Mouse (Mus musculus) adrenal gland (tissue): ENCODE measurements around the gene Rpl29.

Source experiments
- intact Hi-C: fragments of 180-260 bp; cut with DNase I; formaldehyde crosslinking; loops from one replicate; pipeline ENCODE4 v1.15.1; 2025

Gene Rpl29

GRCm38 (mm10) chr9:106469776-106470175 lies 40.5 kb downstream of the Rpl29 start:
- intact Hi-C loops, result loop anchor here (5.0 kb wide), 1 partner anchor 37 kb away; no protein-coding TSS in a partner anchor

- intact Hi-C loops, result loop anchor here (5.0 kb wide), 1 partner anchor 39 kb away; no protein-coding TSS in a partner anchor
These were observed 41.9 kb downstream of the Rpl29 start for GRCm38 (mm10) chr9:106470991-106471750.

- intact Hi-C loops, result loop anchor here (5.0 kb wide), 1 partner anchor 40 kb away; no protein-coding TSS in a partner anchor
These were observed 42.6 kb downstream of the Rpl29 start for GRCm38 (mm10) chr9:106471892-106472291.

- intact Hi-C loops, result loop anchor here (5.0 kb wide), 1 partner anchor 40 kb away; no protein-coding TSS in a partner anchor
These were observed 43.1 kb downstream of the Rpl29 start for GRCm38 (mm10) chr9:106472321-106472720.

DNA sequence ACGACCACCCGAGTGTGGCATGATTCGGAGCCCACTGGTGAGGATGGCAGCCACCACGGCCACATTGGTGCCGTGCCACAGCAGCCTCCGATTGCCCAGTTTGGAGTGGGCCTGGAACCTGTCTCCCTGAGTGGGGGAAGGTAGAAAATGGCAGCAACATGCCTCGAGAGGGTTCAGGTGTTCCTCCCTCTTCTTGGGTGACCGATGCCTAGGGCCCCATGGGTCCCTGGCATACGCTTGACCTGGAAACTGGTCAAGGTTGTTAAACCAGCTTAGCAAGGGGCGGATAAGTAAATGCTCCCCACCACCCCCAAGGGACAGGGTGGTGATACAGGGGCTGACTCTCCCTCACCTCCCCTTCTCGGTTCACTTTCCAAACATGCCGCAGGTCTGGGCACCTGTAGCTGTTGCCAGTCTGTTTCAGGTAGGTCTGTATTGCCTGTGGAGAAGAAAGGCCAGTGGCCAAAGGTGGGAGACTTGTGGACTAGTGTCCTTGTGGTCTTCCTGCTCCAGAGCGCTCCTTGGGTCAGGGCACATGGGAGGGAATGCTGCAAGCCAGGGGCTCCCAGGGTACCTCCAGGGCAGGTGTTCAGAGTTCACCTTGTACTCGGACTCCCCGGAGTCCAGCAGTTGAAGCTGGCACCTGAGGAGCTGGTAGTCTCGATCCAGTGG lies 44.0 kb downstream of the Rpl29 start:
- intact Hi-C loops, result loop anchor here (5.0 kb wide), 1 partner anchor 41 kb away; no protein-coding TSS in a partner anchor

DNA sequence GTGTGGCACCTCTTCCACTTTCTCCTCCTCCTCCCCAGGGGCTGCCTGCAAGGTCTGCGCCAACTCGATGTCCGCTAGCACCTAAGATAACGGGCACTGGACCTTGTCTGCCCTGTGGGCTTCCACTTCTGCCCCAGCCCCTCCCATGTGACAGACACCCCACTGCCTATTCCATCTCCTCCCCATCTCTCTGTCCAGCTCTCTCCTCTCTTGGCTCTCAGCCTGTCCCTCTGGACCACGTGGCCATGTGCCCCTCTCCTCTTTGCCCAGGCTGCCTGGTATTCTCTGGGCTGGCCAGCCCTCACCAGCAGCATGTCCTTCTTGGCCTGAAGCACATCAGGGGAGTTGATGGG lies 44.5 kb downstream of the Rpl29 start:
- intact Hi-C loops, result loop anchor here (5.0 kb wide), 1 partner anchor 41 kb away; no protein-coding TSS in a partner anchor

DNA sequence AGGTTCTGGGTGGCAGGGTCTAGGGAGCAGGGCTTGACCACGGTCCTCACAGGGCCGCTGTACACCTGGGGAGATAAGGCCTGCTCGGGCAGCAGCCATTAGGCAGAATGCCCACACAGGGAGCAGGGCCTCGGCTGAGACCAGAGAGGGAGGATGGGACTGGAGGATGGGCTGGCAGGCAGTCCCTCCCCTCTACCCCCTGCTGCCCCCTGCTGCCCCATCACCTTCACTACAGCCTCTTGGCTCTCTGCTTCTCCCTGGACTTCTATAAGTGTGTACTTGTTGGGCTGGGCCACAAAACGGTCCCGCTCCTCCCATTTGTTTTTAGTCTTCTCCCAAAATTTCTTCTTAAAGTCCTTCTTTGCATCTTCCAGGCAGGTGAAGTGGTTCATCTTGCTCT lies 45.2 kb downstream of the Rpl29 start:
- intact Hi-C loops, result loop anchor here (5.0 kb wide), 1 partner anchor 42 kb away; no protein-coding TSS in a partner anchor

DNA sequence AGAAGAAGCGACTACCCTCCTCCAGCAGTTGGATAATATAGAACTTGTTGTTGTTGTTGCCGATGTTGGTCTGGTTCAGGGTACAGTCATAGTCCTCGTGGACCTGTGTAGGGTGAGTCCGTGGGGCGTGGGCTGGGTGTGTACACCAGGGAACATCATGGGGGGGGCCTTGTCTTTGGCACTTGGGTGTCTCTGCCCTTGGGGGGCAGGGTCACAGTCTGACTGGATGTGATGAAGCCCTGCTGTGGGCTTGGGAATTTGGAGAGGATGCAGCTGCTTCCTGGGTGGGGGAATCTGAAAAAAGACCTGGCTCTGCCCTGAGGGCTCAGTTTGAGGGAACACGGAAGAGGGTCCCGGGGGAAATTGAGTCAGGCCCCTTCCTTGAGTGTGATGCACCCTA lies 45.8 kb downstream of the Rpl29 start:
- intact Hi-C loops, result loop anchor here (5.0 kb wide), 1 partner anchor 168 kb away; no protein-coding TSS in a partner anchor

- intact Hi-C loops, result loop anchor here (5.0 kb wide), 1 partner anchor 168 kb away; no protein-coding TSS in a partner anchor
These were observed 46.4 kb downstream of the Rpl29 start, which contains the start of gene Rrp9 for GRCm38 (mm10) chr9:106475663-106476001. Gene Rrp9 (plus strand): TSS chr9:106475963.

GRCm38 (mm10) chr9:106476002-106476923 lies 47.0 kb downstream of the Rpl29 start:
- intact Hi-C loops, result loop anchor here (5.0 kb wide), 1 partner anchor 169 kb away; no protein-coding TSS in a partner anchor

DNA sequence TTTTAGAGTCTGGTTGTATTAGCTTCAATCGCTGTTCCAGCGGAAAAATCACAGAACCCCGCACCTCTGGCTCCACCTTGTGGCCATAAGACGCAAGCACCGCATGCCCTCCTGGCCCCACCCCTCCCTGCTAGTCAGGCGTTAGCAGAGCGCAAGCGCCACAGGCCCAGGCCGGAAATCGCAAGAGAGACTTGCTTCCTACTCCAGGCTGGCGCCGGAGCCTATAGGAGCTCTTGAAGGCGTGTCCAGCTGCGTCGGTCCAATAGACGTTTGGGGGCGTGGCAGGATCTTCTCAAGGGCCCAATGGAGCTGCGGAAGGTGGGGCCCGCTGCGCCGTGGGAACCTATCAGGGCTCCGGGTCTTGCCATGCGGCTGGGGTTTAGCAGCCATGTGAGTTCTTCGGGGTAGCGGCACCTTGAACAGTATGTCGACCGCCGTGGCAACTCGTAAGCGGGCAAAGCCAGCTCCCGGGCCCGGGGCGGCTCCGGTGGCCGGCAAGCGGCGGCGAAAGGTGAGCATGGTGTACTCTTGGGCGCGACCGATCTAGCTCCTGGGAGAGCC lies 47.8 kb downstream of the Rpl29 start, which contains the start of gene Parp3:
Gene Parp3, minus strand, starts transcription at position 26 of the 561 bp plus-strand sequence.
- intact Hi-C loops, result loop anchor here (5.0 kb wide), 1 partner anchor 170 kb away; no protein-coding TSS in a partner anchor

GRCm38 (mm10) chr9:106477649-106478048 lies 48.4 kb downstream of the Rpl29 start:
- intact Hi-C loops, result loop anchor here (5.0 kb wide), 1 partner anchor 170 kb away; no protein-coding TSS in a partner anchor

- intact Hi-C loops, result loop anchor here (5.0 kb wide), 1 partner anchor 171 kb away; no protein-coding TSS in a partner anchor
These were observed 48.8 kb downstream of the Rpl29 start for GRCm38 (mm10) chr9:106478101-106478500.

DNA sequence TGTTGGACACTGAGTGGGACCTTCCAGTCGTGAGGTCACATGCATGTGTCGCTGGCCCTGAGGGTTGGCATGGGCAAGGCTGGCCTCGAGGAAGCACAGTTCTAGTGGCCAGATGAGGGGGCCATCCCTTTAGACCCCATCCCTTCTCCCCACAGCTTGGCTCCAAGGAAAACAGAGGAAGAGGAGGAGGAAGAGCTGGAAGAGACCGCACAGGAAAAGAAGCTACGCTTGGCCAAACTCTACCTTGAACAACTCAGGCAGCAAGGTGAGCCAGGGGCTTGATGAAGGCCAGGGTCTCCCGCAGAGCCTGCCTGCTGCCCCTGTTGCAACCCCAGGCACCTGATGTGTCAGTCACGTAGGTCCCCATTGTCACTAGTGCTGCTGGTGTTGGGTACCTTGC lies 51.3 kb downstream of the Rpl29 start:
- intact Hi-C loops, result no loop called here

DNA sequence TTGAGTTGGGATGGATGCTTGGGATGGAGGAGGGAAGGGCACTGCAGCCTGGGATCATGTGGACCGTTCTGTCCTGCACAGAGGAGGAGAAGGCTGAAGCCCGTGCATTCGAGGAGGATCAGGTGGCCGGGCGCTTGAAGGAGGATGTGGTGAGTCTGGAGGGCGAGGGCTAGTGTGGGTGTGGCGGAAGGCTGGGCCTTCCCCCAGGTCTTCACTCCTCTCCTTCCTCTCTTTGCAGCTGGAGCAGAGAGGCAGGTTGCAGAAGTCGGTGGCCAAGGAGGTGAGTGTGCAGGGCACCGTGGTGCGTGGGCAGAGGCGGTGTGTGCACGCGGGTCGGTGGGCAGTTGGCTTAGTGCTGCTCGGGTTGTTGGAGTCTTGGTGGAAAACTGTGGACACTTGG lies 51.8 kb downstream of the Rpl29 start:
- intact Hi-C loops, result no loop called here
